Mouse (Mus musculus): ENCODE results near the gene Pdzd2.
A peak's percentile ranks its signal among the peaks of the same experiment; 100 is the strongest.
"Not testable (repeated sequence)": the region's sequence is repeated elsewhere in the genome, so short reads cannot be mapped to it uniquely, and the experiment has no call there.

Pdzd2 gene

DNA sequence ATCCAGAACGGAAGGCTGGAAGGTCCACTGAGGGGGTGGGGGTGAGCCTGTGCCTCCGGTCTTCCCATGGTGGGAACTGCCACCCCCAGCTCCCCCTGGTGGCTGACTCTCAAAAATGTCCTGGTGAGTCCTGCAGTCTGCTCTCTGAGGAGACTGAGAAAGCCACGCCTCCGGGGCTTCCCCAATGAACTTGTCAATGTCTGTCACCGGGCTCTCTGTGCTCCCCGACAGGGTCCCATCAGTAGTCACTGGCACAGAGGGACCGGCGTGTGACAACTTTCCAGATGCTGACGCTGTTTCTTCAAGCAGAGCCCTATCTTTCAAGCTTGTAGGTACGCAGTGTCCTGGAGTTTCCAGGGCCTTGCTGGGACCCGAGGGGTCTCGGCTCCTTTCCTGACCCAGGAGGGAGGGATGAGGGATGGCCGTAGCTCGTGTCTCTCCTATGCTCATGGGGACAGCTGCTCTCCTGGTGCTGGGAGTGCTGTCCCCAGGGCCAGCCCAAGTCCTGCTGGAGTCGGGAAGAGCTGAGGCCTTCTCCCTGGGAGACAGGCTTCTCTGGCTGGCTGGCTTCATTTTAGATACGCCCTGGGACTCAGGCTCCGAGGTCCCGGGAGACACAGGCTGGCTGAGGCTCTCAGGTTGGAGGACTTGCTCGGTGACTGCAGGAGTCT lies 363.9 kb downstream of the Pdzd2 start:
- DNase-seq (ENCODE audit: low read depth), result peak; percentile 93

DNA sequence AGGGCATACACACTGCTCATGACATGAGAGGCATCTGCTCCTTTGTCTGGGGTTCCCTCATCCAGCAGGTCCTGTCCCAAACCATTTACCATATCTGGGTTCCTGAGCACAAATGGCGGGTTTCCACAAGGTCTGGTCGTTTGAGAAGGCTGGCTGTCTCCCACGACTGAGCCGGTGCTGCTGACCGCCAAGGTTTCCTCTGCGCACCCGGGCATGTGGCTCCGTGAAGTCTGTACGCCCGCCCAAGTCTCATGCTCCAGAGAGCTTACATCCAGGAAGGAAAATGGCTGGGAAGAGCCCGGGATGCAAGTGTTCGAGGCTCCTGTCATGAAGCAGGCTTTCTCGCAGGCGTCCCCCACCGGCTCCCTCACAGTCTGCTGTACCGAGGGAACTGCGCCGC lies 364.8 kb downstream of the Pdzd2 start:
- DNase-seq (ENCODE audit: low read depth), result no peak

DNA sequence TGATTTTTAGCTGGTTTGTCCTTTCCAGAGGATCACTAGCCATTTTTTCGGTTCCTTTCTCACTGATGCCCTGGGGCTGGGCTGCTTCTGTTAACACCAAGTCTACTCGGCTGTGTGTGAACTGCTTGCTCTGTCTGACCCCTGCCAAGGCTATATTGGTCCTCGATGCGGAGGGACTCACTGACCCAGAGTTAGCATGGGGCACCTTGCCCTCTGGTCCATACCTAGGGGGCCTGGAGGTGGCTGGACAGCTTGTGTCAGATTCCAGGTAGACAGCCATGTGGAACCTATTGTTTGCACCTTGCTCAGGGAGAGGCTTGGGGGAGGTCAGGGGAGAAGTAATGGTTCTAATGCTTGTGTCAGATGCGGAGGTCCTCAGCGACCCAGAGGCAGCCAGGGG lies 365.8 kb downstream of the Pdzd2 start:
- no peak for DNase-seq (ENCODE audit: low read depth)

DNA sequence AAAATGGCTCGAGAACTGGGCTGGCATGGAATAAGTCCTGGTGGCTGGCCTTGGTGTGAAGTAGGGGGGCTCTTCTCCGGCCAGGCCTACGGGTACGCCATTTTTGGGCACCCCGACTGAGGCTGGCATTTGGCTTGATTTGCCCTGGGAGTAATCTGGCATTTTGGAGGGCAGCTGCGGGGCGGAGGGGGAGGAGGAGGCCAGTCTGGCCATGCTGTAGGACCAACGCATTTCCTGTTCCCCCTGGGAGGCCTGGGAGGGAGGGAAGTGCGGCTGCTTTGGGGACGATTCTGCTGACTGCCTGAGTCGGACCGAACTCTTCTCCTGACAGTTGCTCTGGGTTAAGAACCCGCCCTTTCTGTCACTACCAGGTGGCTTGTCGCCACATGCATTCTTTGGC lies 366.2 kb downstream of the Pdzd2 start:
- DNase-seq (ENCODE audit: low read depth), result no peak

DNA sequence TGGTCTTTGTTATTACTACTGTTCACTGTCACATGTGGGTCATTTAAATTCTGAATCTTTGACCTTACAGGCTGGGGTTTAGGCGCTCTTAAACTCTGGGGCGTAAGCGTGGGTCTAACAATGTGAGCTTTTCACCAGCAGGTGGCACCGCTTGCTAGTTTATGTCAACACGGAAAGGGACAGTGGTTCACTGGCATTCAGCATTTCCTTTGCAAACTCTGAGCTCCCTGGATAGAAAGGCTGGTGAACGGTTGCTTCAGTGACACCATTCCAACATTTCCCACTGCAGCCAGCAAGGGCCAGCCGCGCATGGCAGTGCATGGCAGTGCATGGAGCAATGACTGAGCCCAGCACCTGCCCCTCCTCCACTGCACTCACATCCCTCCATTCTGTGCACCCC lies 368.5 kb downstream of the Pdzd2 start:
- DNase-seq (ENCODE audit: low read depth), result peak; percentile 86

DNA sequence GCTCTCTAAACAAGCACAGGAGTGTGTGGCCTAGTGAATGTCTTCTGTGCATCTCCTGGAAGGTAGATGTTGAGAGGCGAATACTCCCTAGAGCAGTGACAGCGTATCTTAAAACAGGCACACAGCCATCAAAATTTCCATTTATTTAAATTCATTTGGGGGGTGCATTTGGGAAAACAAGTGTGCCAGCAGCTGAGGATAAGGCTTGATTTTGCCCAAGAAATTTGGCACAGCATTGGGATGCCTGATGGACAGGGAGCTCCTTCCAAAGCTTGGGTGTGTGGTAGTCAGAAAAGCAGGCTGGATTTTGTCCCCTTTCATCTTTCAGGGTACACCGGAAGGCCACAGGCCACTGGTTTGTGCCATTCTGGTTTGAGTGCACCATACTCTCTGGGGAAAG lies 369.6 kb downstream of the Pdzd2 start:
- no peak for DNase-seq (ENCODE audit: low read depth)

DNA sequence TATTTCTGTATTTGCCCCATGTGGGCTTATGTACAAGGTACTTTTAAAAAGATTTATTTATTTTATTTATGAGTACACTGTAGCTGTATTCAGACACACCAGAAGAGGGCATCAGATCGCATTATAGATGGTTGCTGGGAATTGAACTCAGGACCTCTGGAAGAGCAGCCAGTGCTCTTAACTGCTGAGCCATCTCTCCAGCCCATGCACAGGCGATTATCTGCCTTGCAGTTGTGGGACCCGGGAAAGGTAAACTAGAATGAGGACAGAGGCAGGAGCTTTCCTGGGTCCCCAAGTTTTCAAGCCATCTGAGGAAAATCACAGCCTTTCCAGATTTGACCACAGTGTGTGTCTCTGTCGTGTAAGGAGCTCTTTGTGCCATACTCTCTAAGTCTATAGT lies 370.9 kb downstream of the Pdzd2 start:
- DNase-seq (ENCODE audit: low read depth), result no peak

DNA sequence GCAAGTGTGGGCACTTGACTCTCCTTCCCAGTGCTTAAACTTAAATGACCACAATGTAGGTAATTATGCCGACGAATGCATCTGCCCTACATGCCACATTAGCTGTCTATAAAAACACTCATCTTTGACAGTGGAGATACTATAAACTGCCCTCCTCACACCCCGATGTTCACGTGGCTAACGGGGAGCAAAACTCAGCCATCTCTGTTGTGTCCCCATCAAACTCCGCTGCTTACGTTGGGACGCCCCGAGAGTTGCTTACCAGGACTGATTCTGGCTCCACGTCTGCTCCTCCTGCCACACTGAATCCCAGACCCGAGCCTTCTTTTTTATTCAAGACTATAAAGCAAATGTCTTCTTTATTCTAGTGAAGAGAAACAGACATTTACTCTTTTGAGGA lies 371.4 kb downstream of the Pdzd2 start:
- DNase-seq (ENCODE audit: low read depth), result no peak

DNA sequence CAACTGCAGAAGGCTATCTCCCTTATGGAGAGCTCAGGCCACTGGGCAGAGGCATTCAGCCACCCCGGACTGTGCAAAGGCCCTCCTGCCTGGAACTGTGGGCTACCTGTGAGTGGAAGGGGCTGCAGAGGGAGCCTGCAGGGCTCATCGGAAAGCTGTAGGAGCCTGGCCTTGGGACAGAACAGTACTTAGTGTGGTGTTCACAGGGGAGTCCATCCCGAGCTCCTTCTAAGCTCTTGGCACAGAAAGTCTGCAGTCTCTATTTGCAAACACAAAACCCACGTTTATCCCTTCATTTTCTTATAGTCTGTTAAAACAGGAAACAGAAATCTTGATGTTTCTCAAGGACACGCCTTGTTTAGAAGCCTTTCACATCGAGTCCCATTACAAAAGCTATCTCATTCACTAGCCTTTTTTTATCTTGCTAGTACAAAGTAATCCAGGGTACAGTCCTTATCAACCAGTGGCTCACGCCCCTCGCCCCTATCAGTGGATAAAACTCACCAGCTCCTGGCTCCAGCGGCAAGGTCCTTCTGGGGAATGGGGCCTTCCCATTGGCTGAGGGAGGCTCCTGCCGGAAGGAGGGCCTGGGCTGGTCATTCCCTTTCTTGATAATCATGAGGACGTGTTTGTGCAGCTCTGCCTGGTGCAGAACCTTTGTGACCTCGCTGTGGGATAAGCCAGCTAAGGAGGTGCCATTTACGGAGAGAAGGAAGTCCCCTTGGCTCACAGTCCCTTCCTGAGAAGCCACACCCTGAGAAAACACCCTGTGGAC lies 372.2 kb downstream of the Pdzd2 start:
- DNase-seq (ENCODE audit: low read depth), result no peak

DNA sequence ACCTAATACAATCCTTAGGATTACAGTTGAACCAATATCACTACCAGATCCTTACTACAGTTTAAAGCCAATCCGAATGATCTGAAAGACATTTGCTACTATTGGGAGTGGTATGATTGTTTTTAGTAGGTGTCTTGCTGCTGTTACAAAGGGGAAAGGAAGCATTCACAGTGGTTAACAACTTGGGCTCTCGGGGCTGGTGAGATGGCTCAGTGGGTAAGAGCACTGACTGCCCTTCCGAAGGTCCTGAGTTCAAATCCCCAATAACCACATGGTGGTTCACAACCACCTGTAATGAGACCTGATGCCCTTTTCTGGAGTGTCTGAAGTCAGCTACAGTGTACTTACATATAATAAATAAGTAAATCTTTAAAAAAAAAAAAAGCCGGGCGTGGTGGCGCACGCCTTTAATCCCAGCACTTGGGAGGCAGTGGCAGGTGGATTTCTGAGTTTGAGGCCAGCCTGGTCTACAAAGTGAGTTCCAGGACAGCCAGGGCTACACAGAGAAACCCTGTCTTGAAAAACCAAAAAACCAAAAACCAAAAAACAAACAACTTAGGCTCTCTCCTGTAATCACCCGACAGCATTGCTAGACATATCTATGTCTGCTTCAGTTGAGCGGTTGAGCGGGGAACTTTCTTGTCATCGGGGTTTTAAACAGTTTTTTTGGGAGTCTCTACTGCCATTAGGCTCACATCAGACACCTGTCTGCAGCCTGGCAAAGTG lies 373.0 kb downstream of the Pdzd2 start:
- DNase-seq (ENCODE audit: low read depth), result not testable (repeated sequence)

DNA sequence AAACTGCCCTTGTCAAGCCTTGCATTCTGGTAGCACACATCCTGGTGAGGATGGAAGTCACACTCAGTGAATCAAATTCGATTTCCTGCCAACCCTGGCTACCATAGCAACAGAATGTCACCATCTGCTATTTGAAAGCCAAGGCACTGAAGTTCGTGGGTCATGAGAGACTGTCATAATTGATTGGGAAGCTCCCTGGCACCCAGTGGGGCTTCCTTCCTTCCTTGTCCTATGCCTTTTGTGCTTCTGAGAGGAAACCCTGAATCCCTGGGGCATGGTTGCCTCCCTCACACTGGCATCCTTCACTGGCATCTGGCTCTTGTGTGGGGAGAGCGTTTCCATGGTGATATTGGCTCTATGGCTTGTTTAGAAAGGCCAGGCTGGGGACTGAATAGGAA lies 373.7 kb downstream of the Pdzd2 start:
- no peak for DNase-seq (ENCODE audit: low read depth)

DNA sequence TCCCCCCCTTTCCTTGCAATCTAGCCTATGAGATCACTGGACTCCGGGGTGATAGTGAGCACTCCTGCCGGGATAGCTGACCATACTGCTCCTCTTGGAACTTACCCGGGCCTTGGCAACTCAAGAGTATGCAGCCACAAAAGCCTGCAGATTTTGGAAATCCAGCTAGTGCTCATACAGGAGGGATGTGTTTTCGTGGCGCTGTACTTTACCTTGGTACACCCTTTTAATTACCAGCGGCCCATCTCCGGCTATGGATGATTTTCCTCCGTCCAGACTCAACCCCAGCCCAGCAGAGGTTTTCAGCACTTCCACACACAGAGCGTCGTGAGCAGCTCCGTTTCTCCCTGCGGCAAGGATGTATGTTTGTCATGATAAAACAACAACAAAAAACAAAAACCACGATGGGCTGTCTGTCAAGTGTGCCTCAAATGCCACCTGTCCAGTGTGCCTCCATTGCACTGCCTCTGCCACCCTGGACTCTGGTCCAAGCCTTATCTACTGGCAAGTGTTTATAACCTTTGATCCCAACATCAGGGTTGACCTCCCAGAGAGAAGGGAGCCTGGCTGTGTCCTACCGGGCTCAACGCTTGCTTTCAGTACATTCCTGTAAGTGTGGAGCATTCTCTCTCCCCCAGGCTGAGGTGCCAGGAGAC lies 374.2 kb downstream of the Pdzd2 start:
- DNase-seq (ENCODE audit: low read depth), result no peak

DNA sequence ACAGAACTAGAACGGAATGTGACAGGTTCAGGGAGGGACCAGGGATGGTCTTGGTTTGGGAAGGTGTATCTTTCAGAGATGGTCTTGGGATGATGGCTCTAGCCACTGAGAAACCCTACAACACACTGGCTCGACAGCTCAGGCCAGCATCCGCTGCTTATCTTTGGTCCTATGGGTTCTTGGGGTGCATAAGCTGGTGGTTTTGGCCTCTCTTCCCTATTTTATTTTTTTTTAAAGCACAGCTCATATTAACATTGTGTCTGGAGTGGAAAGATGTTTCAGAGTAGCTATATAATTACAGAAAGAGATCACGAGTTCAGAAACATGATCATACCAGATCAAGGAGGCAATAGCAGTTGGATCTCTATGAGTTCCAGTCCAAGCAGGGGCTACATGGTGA lies 375.6 kb downstream of the Pdzd2 start:
- no peak for DNase-seq (ENCODE audit: low read depth)

DNA sequence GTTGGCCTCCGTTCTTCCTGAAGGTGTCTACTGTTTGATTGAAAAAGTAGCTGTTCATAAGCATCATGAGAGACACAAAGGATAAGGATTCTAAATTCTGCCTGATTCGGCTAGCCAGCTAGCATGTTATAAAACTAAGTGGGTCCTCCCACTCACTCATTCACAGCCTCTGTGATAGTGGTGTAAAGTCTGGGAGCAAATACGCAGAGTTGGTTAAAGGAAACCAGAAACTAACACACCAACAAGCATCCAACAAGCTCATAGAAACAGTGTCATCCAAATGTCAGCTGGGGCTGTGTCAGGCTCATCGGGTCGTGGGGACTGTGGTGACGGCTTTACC lies 377.1 kb downstream of the Pdzd2 start:
- DNase-seq (ENCODE audit: low read depth), result no peak

DNA sequence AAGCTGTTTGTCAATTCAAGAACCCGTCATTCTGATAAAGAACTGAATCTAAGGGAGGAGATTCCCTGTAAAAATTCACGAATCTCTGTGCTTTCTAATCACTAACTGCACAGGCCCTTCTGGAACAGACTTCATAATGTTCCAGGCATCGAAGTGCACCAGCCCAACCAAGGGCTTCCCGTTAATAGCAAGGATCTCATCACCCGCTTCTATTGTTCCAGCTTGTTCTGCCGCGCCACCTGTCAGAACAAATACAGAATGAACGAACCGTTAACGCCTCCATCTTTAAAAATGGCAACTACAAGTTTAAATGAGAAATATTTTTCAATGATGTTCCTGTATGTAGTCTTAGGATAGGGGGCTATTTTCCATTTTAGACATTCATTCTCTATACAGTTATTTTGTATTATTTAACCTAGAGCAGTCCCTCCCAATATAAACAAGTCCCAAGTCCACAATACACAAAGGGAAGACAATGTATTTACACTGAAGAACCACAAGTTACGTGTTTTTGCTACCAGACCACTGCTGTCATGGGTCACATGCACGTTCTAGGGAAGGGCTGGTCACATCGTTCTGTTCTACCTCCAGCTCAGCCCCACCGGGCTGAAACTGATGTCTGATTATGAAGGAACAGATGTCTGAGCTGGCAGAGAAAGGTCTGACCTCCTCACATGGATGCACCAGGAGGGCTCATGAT lies 377.6 kb downstream of the Pdzd2 start:
- DNase-seq (ENCODE audit: low read depth), result no peak

DNA sequence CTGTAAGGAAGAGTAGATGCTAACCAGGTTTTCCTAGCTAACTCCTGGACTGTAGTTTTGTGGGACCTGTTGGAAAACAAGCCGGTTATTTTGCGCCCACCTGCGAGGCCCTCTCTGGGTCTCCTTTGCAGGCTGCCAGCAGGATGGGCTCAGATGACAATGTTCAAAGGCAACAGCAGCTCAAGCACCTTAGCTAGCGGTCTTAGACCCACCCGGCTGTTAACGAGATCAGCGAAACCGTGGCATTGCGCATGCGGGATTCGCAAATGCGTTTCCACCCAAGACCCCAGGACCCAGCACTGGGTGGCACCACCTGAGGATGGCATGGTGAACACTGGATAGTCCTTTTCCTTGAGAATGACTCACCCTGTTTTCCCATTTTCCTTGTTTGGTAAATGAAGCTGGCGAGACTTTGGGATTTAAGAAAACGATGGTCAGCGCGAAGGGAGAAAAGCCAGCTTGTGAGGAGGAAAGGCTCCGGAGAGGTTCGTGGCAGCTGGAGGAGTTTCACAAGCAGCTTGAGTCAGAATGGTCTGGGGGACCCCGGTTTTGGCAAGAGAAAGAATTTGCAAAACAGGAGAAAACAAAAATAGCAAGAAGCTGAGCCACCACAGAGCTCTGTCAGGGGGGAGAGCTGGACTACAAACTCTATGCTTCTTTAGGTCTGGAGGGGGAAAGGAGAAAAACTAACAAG lies 379.1 kb downstream of the Pdzd2 start:
- no peak for DNase-seq (ENCODE audit: low read depth)

DNA sequence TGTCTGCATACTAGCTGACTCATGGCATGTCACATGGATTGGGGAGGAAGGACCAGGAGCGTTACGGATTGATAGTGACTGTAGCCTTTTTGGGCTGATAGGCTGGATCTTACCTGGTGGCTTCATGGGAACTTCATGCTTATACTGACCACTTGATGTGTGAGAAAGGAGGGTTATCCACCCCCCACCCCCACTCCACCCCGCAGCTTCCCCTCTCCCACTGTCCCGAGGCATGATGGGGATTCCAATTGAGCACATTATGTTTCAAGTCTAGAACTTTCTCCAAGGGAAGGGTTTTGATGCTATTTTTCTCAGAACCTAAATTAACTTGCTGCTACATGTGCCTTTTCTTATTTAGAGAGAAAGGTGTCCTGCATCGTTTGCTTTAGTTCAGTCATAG lies 381.3 kb downstream of the Pdzd2 start:
- no peak for DNase-seq (ENCODE audit: low read depth)

DNA sequence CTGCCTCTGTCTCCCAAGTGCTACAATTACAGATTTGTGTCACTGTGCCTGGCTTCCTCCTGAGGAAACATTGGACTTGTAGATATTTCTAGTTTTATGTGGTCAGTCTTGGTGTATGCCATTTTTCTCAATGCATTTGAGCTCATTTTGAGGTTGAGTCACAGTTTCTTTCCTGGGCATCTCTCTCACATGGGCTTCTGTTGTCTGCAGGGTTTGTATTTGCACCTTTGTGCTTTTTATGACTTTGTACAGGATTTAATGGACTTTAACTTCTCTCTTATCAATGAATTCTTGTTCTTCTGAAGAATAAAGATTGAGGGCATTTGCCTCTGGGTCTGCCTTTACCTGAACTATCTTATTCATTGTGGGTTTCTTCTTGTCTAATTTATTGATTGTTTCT lies 382.3 kb downstream of the Pdzd2 start:
- no peak for DNase-seq (ENCODE audit: low read depth)

DNA sequence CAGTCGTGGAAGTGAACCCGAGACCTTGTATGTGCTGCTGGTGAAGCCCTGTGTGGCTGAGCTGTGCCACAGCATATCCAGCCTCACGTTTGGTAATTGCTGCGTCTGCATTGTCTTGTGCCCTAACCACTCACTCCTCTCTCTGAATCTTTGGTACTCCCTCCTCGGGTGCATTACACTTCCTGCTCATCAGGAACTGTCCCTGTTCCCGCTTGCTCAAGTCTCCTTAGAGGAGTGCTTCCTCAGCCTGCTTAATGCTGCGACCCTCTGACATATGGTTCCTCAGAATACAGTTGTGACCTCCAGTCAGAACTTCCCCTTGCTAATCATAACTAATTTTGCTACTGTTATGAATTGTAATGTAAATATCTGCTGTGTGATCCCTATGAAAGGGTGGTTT lies 383.8 kb downstream of the Pdzd2 start:
- no peak for DNase-seq (ENCODE audit: low read depth)

DNA sequence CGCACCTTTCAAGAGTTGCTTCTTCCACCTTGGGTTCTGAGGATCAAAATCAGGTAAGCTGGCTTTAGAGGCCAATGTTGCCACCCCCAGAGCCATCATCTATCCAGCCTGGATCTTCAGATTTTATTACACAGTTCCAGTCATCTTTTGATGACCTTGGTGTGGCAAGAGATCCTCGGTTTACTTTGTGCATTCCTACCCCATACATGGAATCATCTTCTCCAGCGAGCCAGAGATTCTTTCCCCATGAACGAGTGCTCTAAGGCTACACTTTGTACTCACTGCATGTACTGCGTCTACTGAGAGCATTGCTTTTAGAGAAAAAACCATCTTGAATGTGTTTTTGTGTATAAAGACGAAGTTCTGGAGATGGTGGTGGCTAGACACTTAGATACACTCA lies 384.5 kb downstream of the Pdzd2 start:
- DNase-seq (ENCODE audit: low read depth), result no peak

DNA sequence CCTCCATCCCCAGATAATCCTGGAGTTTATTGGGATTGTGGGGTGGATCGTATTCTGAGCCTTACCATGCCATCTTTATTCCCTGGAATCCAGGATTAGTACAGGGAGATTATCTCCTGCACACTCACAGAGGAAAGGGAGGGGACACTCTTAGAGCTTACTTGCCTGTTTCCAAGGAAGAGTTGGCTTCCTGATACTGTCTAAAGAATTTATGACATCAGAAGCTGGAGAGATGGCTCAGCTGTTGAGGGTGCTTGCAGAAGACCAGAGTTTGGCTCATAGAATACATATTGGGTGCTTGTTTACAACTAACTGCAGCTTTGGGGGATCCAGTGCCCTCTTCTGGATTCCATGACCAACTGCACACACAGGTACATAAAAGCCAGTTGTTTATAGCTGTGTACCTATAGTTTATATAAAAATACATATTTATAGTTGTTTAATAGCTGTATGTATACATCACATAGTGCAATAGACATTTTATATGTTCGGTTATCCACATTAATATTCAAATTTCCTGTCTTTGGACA lies 385.4 kb downstream of the Pdzd2 start:
- no peak for DNase-seq (ENCODE audit: low read depth)
